In genomic region chr13:76056261-76056724, GRCm38 (mm10) we compare ENCODE assay signal across 8 mouse cellular contexts. TPM values are rescaled to one million over a fixed set of nuclear protein-coding genes. Genes with fewer than 3 reads are reported as not detected.
DNase-seq lines count a peak whose midpoint lies in the region; ATAC-seq and TF ChIP-seq lines count a peak whose summit lies in the region.

No protein-coding gene starts in this region.

- H3K27me3 ChIP-seq in hindbrain, embryonic 16.5 days (replicated peaks; ENCODE audit: control insufficient read depth, insufficient read depth, low read length), result peaks cover 8% of the 10 kb centered on the region

- peaks cover 14% of the 10 kb centered on the region for H3K4me1 ChIP-seq in hindbrain, embryonic 16.5 days (ENCODE audit: control insufficient read depth, insufficient read depth, low read depth, low read length)

- under 1% methylated on average over 28 of the region's 34 CpGs for WGBS in hindbrain, embryonic 16.5 days

- TF ChIP-seq CTCF in gastrocnemius, adult 2 months (IDR thresholded peaks at IDR 0.05), result peak; percentile 59
- peak; percentile 21 for TF ChIP-seq CTCF in left cerebral cortex, adult 2 months (IDR thresholded peaks at IDR 0.05)

- peak overlapping the region; percentile 70 for H3K4me3 ChIP-seq in gastrocnemius, adult 2 months
- peak overlapping the region; percentile 66 for H3K4me3 ChIP-seq in hindbrain, embryonic 16.5 days (ENCODE audit: low read length)
- H3K4me3 ChIP-seq in left cerebral cortex, adult 2 months, result peak overlapping the region; percentile 66

- peak overlapping the region; percentile 72 for H3K9ac ChIP-seq in hindbrain, embryonic 16.5 days (ENCODE audit: low read depth, low read length)

- H3K27ac ChIP-seq in gastrocnemius, adult 2 months, result no peak overlapping the region
- peak overlapping the region; percentile 66 for H3K27ac ChIP-seq in hindbrain, embryonic 16.5 days (ENCODE audit: low read depth, low read length)
- H3K27ac ChIP-seq in left cerebral cortex, adult 2 months, result peak overlapping the region; percentile 82

- H3K36me3 ChIP-seq in hindbrain, embryonic 16.5 days (ENCODE audit: control insufficient read depth, insufficient read depth, low read length), result no peaks in the 10 kb centered on the region

- intact Hi-C loops in gastrocnemius, adult 2 months (cut with DNase I), result no loop called here
- intact Hi-C loops in left cerebral cortex, adult 2 months (cut with DNase I), result loop anchor here (1.0 kb wide), 1 partner anchor 38 kb away; the partner anchor contains the start of gene Rfesd

- ATAC-seq in common myeloid progenitor, adult 5-6 weeks (replicated peaks; ENCODE audit: low read depth, poor library complexity, severe bottlenecking), result peak; percentile 73
- peak; percentile 94 for ATAC-seq in hindbrain, embryonic 16.5 days

- H3K4me2 ChIP-seq in hindbrain, embryonic 16.5 days (ENCODE audit: low read length), result peak overlapping the region; percentile 99

- peak; percentile 61 to 86 for DNase-seq in adrenal gland, adult (ENCODE audit: inconsistent age in 2 of 2, low spot score in 1 of 2)
- DNase-seq in gastrocnemius, adult 2 months, result peak; percentile 67
- DNase-seq in left cerebral cortex, adult 2 months (ENCODE audit: extremely low spot score in 1 of 2, low spot score in 2 of 2), result peak; percentile 80
- DNase-seq in lung, postnatal 4 days, result peak; percentile 60 to 65
- DNase-seq in retina, embryonic 14.5 days (ENCODE audit: low spot score), result peak; percentile 80
- peak; percentile 78 for DNase-seq in thymus, postnatal 4 days

- no peaks in the 10 kb centered on the region for H3K9me3 ChIP-seq in hindbrain, embryonic 16.5 days (ENCODE audit: control insufficient read depth, low read length)

RNA-seq across cellular contexts. Expression of gene Gpr150, which starts 0.5 kb away (rescaled TPM):
- 0.05 TPM in 1 of 2 replicates, not detected in the other for total RNA-seq in common myeloid progenitor, adult 5-6 weeks (2017)
- total RNA-seq in gastrocnemius, adult 2 months (2021), result not detected
- 4.2 and 5.2 TPM in 2 replicates for polyA plus RNA-seq in hindbrain, embryonic 16.5 days (2015; fragmentation: Nextera tagmentation; extraction: Ambion mirVana)
- total RNA-seq in left cerebral cortex, adult 2 months (2021), result 1 to 10 TPM; 3.4 to 4.2 TPM

RNA-seq across cellular contexts. Expression of gene Rfesd, which starts 37.8 kb away (rescaled TPM):
- 23.2 and 92.9 TPM in 2 replicates for total RNA-seq in common myeloid progenitor, adult 5-6 weeks (2017)
- 10 to 100 TPM; 20.1 to 24.0 TPM for total RNA-seq in gastrocnemius, adult 2 months (2021)
- polyA plus RNA-seq in hindbrain, embryonic 16.5 days (2015; fragmentation: Nextera tagmentation; extraction: Ambion mirVana), result 16.1 and 19.9 TPM in 2 replicates
- total RNA-seq in left cerebral cortex, adult 2 months (2021), result 10 to 100 TPM; 18.7 to 19.3 TPM

RNA-seq across cellular contexts. Expression of gene Arsk, which starts 42.2 kb away (rescaled TPM):
- 14.1 and 15.0 TPM in 2 replicates for total RNA-seq in common myeloid progenitor, adult 5-6 weeks (2017)
- 1 to 10 TPM; 3.5 to 6.7 TPM for total RNA-seq in gastrocnemius, adult 2 months (2021)
- polyA plus RNA-seq in hindbrain, embryonic 16.5 days (2015; fragmentation: Nextera tagmentation; extraction: Ambion mirVana), result 4.7 and 5.2 TPM in 2 replicates
- total RNA-seq in left cerebral cortex, adult 2 months (2021), result 1 to 10 TPM; 4.3 to 6.6 TPM

RNA-seq across cellular contexts. Expression of gene Ttc37, which starts 42.2 kb away (rescaled TPM):
- total RNA-seq in common myeloid progenitor, adult 5-6 weeks (2017), result 44.8 and 56.8 TPM in 2 replicates
- 10 to 100 TPM; 12.8 to 16.7 TPM for total RNA-seq in gastrocnemius, adult 2 months (2021)
- polyA plus RNA-seq in hindbrain, embryonic 16.5 days (2015; fragmentation: Nextera tagmentation; extraction: Ambion mirVana), result 7.7 and 9.2 TPM in 2 replicates
- 10 to 100 TPM; 18.6 to 19.6 TPM for total RNA-seq in left cerebral cortex, adult 2 months (2021)
